Mouse (Mus musculus) MEL (cell line): Measurements from ENCODE around the gene Gm49403. TPM values are rescaled to one million over a fixed set of nuclear protein-coding genes. Genes with fewer than 3 reads are reported as not detected.
"Not testable (repeated sequence)": the region's sequence is repeated elsewhere in the genome, so short reads cannot be mapped to it uniquely, and the experiment has no call there.

Experiments used
- DNase-seq: peaks from one replicate; pipeline ENCODE4 v3.0.0; 2011; ENCODE audit warnings: low read depth, low spot score
- H3K27ac ChIP-seq: 2 replicates; pipeline ENCODE4 v1.5.1; 2012; ENCODE audit warnings: low read depth, mild to moderate bottlenecking, control low read depth, low read length, moderate library complexity; ENCODE audit not compliant: control insufficient read depth
- H3K27me3 ChIP-seq, 2 experiments: fragments of 150-350 bp in 1 of 2; sonication (generic) in 1 of 2; 2 replicates each; pipeline ENCODE4 v1.6.1; 2012; ENCODE audit warnings: low read length in 2 of 2, mild to moderate bottlenecking in 2 of 2, improper control_type of control experiment in 1 of 2, moderate library complexity in 1 of 2; ENCODE audit not compliant: insufficient read depth in 2 of 2, control insufficient read depth in 1 of 2
- H3K36me3 ChIP-seq, 2 experiments: 2 replicates each; pipeline ENCODE4 v1.6.1; 2012 to 2014; ENCODE audit warnings: low read length in 2 of 2, improper control_type of control experiment in 1 of 2, inconsistent platforms in 1 of 2, mild to moderate bottlenecking in 1 of 2; ENCODE audit not compliant: insufficient read depth in 2 of 2, control insufficient read depth in 1 of 2
- H3K4me1 ChIP-seq, 2 experiments: fragments of 150-350 bp in 1 of 2; sonication (generic) in 1 of 2; 2 replicates each; pipeline ENCODE4 v1.6.1; 2012; ENCODE audit warnings: low read length in 2 of 2, improper control_type of control experiment in 1 of 2, mild to moderate bottlenecking in 1 of 2; ENCODE audit not compliant: insufficient read depth in 2 of 2, control insufficient read depth in 1 of 2
- H3K4me3 ChIP-seq, 2 experiments: fragments of 150-350 bp in 1 of 2; sonication (generic) in 1 of 2; 2 replicates each; pipeline ENCODE4 v1.5.1; 2012; ENCODE audit warnings: low read depth in 2 of 2, low read length in 2 of 2, mild to moderate bottlenecking in 2 of 2, moderate library complexity in 2 of 2, control low read depth in 1 of 2, improper control_type of control experiment in 1 of 2; ENCODE audit not compliant: control insufficient read depth in 1 of 2, insufficient read depth in 1 of 2
- H3K79me2 ChIP-seq: 2 replicates; pipeline ENCODE4 v1.6.1; 2012; ENCODE audit warnings: mild to moderate bottlenecking, low read length, moderate library complexity; ENCODE audit not compliant: control insufficient read depth, poor library complexity, insufficient read depth
- H3K9ac ChIP-seq: 2 replicates; pipeline ENCODE4 v1.6.1; 2012; ENCODE audit warnings: low read depth, mild to moderate bottlenecking, control low read depth, low read length, moderate library complexity; ENCODE audit not compliant: control insufficient read depth, poor library complexity, severe bottlenecking
- H3K9me3 ChIP-seq: fragments of 150-350 bp; sonication (generic); replicated peaks from 2 replicates; pipeline ENCODE4 v1.6.1; 2012; ENCODE audit warnings: mild to moderate bottlenecking, low read length, improper control_type of control experiment, moderate library complexity; ENCODE audit not compliant: insufficient read depth
- E2F4 ChIP-seq: IDR thresholded peaks from 2 replicates; pipeline ENCODE4 v1.6.1; 2011; ENCODE audit warnings: low read depth, low read length, improper control_type of control experiment, borderline replicate concordance
- ELF1 ChIP-seq: IDR thresholded peaks from 2 replicates; pipeline ENCODE4 v1.6.1; 2014; ENCODE audit warnings: low read depth, mild to moderate bottlenecking, inconsistent platforms, low read length, improper control_type of control experiment, moderate library complexity
- EP300 ChIP-seq, 2 experiments: IDR thresholded peaks; 2 replicates each; pipeline ENCODE4 v1.6.1; 2011; ENCODE audit warnings: improper control_type of control experiment in 2 of 2, low read length in 2 of 2, low read depth in 1 of 2, mild to moderate bottlenecking in 1 of 2
- ETS1 ChIP-seq: IDR thresholded peaks from 2 replicates; pipeline ENCODE4 v1.6.1; 2012; ENCODE audit warnings: low read depth, mild to moderate bottlenecking, inconsistent platforms, low read length, improper control_type of control experiment, moderate library complexity
- GABPA ChIP-seq: IDR thresholded peaks from 2 replicates; pipeline ENCODE4 v1.6.1; 2012; ENCODE audit warnings: low read depth, mild to moderate bottlenecking, inconsistent platforms, low read length, improper control_type of control experiment, moderate library complexity
- HCFC1 ChIP-seq: IDR thresholded peaks from 2 replicates; pipeline ENCODE4 v1.6.1; 2012; ENCODE audit warnings: low read depth, mild to moderate bottlenecking, inconsistent platforms, low read length, improper control_type of control experiment, moderate library complexity
- JUND ChIP-seq: IDR thresholded peaks from 2 replicates; pipeline ENCODE4 v1.6.1; 2011; ENCODE audit warnings: low read depth, mild to moderate bottlenecking, improper control_type of control experiment, low read length
- KAT2A ChIP-seq: conservative IDR thresholded peaks from 2 replicates; pipeline ENCODE4 v1.6.1; 2012; ENCODE audit warnings: low read depth, low read length, improper control_type of control experiment, inconsistent platforms
- MEF2A ChIP-seq: IDR thresholded peaks from 2 replicates; pipeline ENCODE4 v1.6.1; 2014; ENCODE audit warnings: low read depth, mild to moderate bottlenecking, inconsistent platforms, low read length, improper control_type of control experiment; ENCODE audit not compliant: poor library complexity, insufficient replicate concordance, severe bottlenecking; ENCODE audit errors: extremely low read depth
- MYC ChIP-seq: IDR thresholded peaks from 2 replicates; pipeline ENCODE4 v1.6.1; 2011; ENCODE audit warnings: low read depth, mild to moderate bottlenecking, low read length, improper control_type of control experiment, moderate library complexity
- POLR2AphosphoS2 ChIP-seq: IDR thresholded peaks from 2 replicates; pipeline ENCODE4 v1.6.1; 2011; ENCODE audit warnings: low read length, improper control_type of control experiment
- SIN3A ChIP-seq: IDR thresholded peaks from 2 replicates; pipeline ENCODE4 v1.6.1; 2012; ENCODE audit warnings: low read length, improper control_type of control experiment, inconsistent platforms
- UBTF ChIP-seq: IDR thresholded peaks from 2 replicates; pipeline ENCODE4 v1.6.1; 2012; ENCODE audit warnings: low read depth, mild to moderate bottlenecking, inconsistent platforms, low read length, improper control_type of control experiment, moderate library complexity, borderline replicate concordance; ENCODE audit not compliant: insufficient read depth
- USF2 ChIP-seq, 2 experiments: IDR thresholded peaks; 2 replicates each; pipeline ENCODE4 v1.6.1; 2011 to 2012; ENCODE audit warnings: improper control_type of control experiment in 2 of 2, low read length in 2 of 2, borderline replicate concordance in 1 of 2, inconsistent platforms in 1 of 2, low read depth in 1 of 2, mild to moderate bottlenecking in 1 of 2; ENCODE audit not compliant: insufficient read depth in 1 of 2
- ZNF384 ChIP-seq: IDR thresholded peaks from 2 replicates; pipeline ENCODE4 v1.6.1; 2012; ENCODE audit warnings: low read depth, mild to moderate bottlenecking, inconsistent platforms, low read length, improper control_type of control experiment
- polyA plus RNA-seq, 2 experiments: library from polyadenylated mRNA; stranded (reverse) in 1 of 2; unstranded in 1 of 2; fragments of >175 nt in 1 of 2; fragments of >200 nt in 1 of 2; gene quantifications; 2 replicates each; pipeline versions ENCODE4 v1.2.1 to v1.2.4; 2012; ENCODE audit warnings: low replicate concordance in 2 of 2, low read depth in 1 of 2; ENCODE audit not compliant: insufficient read length in 2 of 2, insufficient read depth in 1 of 2, missing spikeins in 1 of 2
- total RNA-seq: library from RNA; depleted of rRNA; stranded (reverse); fragments of 300-350 nt; gene quantifications from 2 replicates; pipeline ENCODE4 v1.2.3, GENCODE M21; 2012

Gm49403 gene
- total and polyA plus RNA-seq, 3 experiments, result not detected

- peaks cover 0 to 44% of the 10 kb centered on the region in 2 experiments; a peak in 2 of 4 replicates for H3K36me3 ChIP-seq
- no peak overlapping the region for H3K4me3 ChIP-seq
- H3K9ac ChIP-seq, result no peak overlapping the region; the same call in 1 of the 2 replicates
- no peaks in the 10 kb centered on the region for H3K9me3 ChIP-seq
- DNase-seq, result no peak
- peaks cover 52% of the 10 kb centered on the region for H3K79me2 ChIP-seq
- H3K4me1 ChIP-seq, result peaks cover 5 to 21% of the 10 kb centered on the region in 2 experiments; a peak in 3 of 4 replicates
- H3K27ac ChIP-seq, result no peak overlapping the region
- H3K27me3 ChIP-seq, result no peaks in the 10 kb centered on the region
- no peak for TF ChIP-seq GABPA
- no peak for TF ChIP-seq MYC
- TF ChIP-seq KAT2A, result no peak
- TF ChIP-seq ELF1, result no peak
- TF ChIP-seq SIN3A, result no peak
- no peak for TF ChIP-seq UBTF
- TF ChIP-seq MEF2A, result no peak
- no peak for TF ChIP-seq USF2 (IDR thresholded peaks at IDR 0.05; ENCODE audit: borderline replicate concordance in 1 of 2, insufficient read depth in 1 of 2, low read depth in 1 of 2, low read length in 2 of 2)
- no peak for TF ChIP-seq HCFC1
- TF ChIP-seq JUND, result no peak
- TF ChIP-seq EP300 (IDR thresholded peaks at IDR 0.05; ENCODE audit: low read depth in 1 of 2, low read length in 2 of 2), result no peak
- TF ChIP-seq POLR2AphosphoS2, result no peak
- no peak for TF ChIP-seq ETS1
- TF ChIP-seq ZNF384, result no peak
- no peak for TF ChIP-seq E2F4
Observed at GRCm38 (mm10) chr19:8895397-8895960, 11.7 kb downstream of the Gm49403 start.

GRCm38 (mm10) chr19:8896231-8896630 is 12.5 kb downstream of the Gm49403 start:
- Histone ChIP-seq H3K4me1 (peaks cover 5 to 21% of the 10 kb centered on the region in 2 experiments; a peak in 3 of 4 replicates), H3K79me2 (peaks cover 51% of the 10 kb centered on the region), H3K36me3 (peaks cover 0 to 41% of the 10 kb centered on the region in 2 experiments; a peak in 2 of 4 replicates), H3K27ac (peak overlapping the region; percentile 96), H3K9ac (peak overlapping the region; percentile 81)
- not testable (repeated sequence) for H3K4me3 ChIP-seq, H3K27me3 ChIP-seq, H3K9me3 ChIP-seq
- peak; percentile 27 for DNase-seq
